Mouse (Mus musculus) ES-E14 (cell line): ENCODE results near the gene Cyp2d11.

ENCODE experiments used
- ZC3H11A ChIP-seq: IDR thresholded peaks from 2 replicates; pipeline ENCODE4 v1.6.1; 2012; ENCODE audit warnings: low read depth, mild to moderate bottlenecking, inconsistent platforms, low read length, borderline replicate concordance
- ZNF384 ChIP-seq: IDR thresholded peaks from 2 replicates; pipeline ENCODE4 v1.6.1; 2012; ENCODE audit warnings: low read depth, low read length, inconsistent platforms

DNA sequence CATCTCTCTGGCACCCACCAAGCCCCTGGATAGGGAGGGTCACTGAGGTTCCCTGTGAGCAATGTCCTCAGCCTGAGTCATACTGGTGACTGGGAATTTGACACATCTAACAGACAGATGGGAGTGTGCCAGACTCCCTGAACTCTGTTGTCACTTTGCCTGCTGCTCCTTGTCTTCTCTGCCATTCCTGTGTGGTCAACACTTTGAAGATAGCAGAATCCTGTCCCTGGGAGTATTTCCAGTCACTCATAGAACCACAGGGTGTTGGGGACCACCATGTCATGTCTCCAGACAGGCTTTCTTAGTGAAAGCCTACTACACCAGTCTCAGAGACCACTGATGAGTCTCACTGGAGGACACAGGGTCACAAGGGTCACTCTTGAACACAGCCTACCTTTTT is 8.3 kb upstream of the Cyp2d11 start:
- TF ChIP-seq ZNF384: no peak
- TF ChIP-seq ZC3H11A: no peak
